Mouse (Mus musculus) left cerebral cortex, postnatal 10 days (tissue): Measurements from ENCODE around the gene 9830107B12Rik. TPM values are rescaled to one million over a fixed set of nuclear protein-coding genes. Genes with fewer than 3 reads are reported as not detected.
A peak's percentile ranks its signal among the peaks of the same experiment; 100 is the strongest.

Experiments used
- DNase-seq, 2 experiments: peaks; one replicate each; pipeline ENCODE4 v3.0.0; 2021 to 2022; ENCODE audit warnings: low spot score in 2 of 2, mixed read lengths in 1 of 2; ENCODE audit errors: extremely low spot score in 1 of 2
- intact Hi-C: fragments of 180-260 bp; cut with DNase I; formaldehyde crosslinking; loops from one replicate; pipeline ENCODE4 v1.15.1; 2025
- total RNA-seq, 2 experiments: library from RNA; stranded (reverse); gene quantifications; 2 replicates each; pipeline ENCODE4 v1.2.3; 2021

The 9830107B12Rik gene
- total RNA-seq, 2 experiments from 2014 or later, result not detected

- DNase-seq, result peak in 1 of 2 experiments; percentile 67
- intact Hi-C loops, result loop anchor here (5.0 kb wide), 2 partner anchors 175 to 225 kb away; partner anchors contain the start of gene Foxp4
These were observed 48.9 kb downstream of the 9830107B12Rik start for GRCm38 (mm10) chr17:48097011-48097742.

GRCm38 (mm10) chr17:48096321-48096720 is 49.7 kb downstream of the 9830107B12Rik start:
- intact Hi-C loops, result loop anchor here (5.0 kb wide), 2 partner anchors 174 to 224 kb away; partner anchors contain the start of gene Foxp4
- no peak for DNase-seq

GRCm38 (mm10) chr17:48095718-48096121 is 50.3 kb downstream of the 9830107B12Rik start:
- no peak for DNase-seq
- intact Hi-C loops, result loop anchor here (5.0 kb wide), 2 partner anchors 173 to 223 kb away; partner anchors contain the start of gene Foxp4

- DNase-seq, result no peak
- intact Hi-C loops, result loop anchor here (5.0 kb wide), 2 partner anchors 173 to 223 kb away; partner anchors contain the start of gene Foxp4
These were observed 51.0 kb downstream of the 9830107B12Rik start for GRCm38 (mm10) chr17:48094820-48095680.

GRCm38 (mm10) chr17:48093286-48093817 is 52.7 kb downstream of the 9830107B12Rik start:
- no peak for DNase-seq
- intact Hi-C loops, result no loop called here

GRCm38 (mm10) chr17:48090305-48090704 is 55.8 kb downstream of the 9830107B12Rik start:
- no peak for DNase-seq
- intact Hi-C loops, result no loop called here

GRCm38 (mm10) chr17:48089446-48089845 is 56.6 kb downstream of the 9830107B12Rik start:
- intact Hi-C loops, result no loop called here
- no peak for DNase-seq

GRCm38 (mm10) chr17:48089019-48089418 is 57.0 kb downstream of the 9830107B12Rik start, which contains the start of gene 1700067P10Rik:
Gene 1700067P10Rik (plus strand): TSS chr17:48089319.
- intact Hi-C loops, result no loop called here
- DNase-seq, result no peak

- intact Hi-C loops, result no loop called here
- no peak for DNase-seq
These were observed 65.4 kb downstream of the 9830107B12Rik start for GRCm38 (mm10) chr17:48080626-48081025.

Other genes with a start within 250 kb of the 9830107B12Rik start
- 10 to 100 TPM; 52.3 to 53.9 TPM for gene Foxp4, start 221.6 kb downstream of the 9830107B12Rik start, total RNA-seq
- not detected for gene 1700122O11Rik, start 108.0 kb downstream of the 9830107B12Rik start, total RNA-seq
- gene 1700067P10Rik, start 56.9 kb downstream of the 9830107B12Rik start, total RNA-seq, result not detected
- gene A530064D06Rik, start 21.0 kb upstream of the 9830107B12Rik start, total RNA-seq, result not detected
- not detected for gene Trem1, start 86.5 kb upstream of the 9830107B12Rik start, total RNA-seq
- gene Trem3, start 101.5 kb upstream of the 9830107B12Rik start, total RNA-seq, result 1 to 10 TPM in 1 of 2 experiments, under 1 TPM in 1; 0.85 to 1.2 TPM
- gene Treml4, start 118.0 kb upstream of the 9830107B12Rik start, total RNA-seq, result not detected
- under 1 TPM; 0.36 to 0.51 TPM for gene Treml2, start 153.2 kb upstream of the 9830107B12Rik start, total RNA-seq
- not detected for gene B430306N03Rik, start 169.9 kb upstream of the 9830107B12Rik start, total RNA-seq
- 1 to 10 TPM; 6.4 to 6.9 TPM for gene Trem2, start 200.1 kb upstream of the 9830107B12Rik start, total RNA-seq
- gene Treml1, start 213.6 kb upstream of the 9830107B12Rik start, total RNA-seq, result under 1 TPM; 0.45 to 0.99 TPM